Mouse (Mus musculus): ENCODE data around the gene Tspan5.

DNA sequence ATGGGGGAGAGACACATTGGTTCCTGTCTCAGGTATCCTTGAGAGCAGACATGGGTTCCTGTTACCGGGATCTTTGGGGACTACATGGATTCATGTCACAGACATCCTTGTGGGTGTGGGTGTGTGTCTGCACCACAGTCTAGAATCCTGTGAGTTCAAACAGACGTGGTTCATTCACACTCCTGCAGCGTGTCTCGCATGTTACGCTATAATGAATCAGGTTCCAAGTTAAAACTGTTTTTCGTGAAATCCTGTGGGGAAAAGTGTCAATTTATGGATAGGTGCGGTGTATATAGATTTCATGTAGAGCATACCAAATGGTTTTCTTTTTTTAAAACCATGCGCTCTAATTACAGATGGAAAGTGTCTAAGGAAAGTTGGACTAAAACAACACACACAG, 52.5 kb downstream of the Tspan5 start:
- TF ChIP-seq CTCF (IDR thresholded peaks at IDR 0.05; ENCODE audit: extremely low read depth, insufficient read depth, low read length) (no peak), POLR2A (IDR thresholded peaks at IDR 0.05; ENCODE audit: extremely low read depth, insufficient read depth, low read length) (no peak)

Data from cortical plate, adult 2 months (tissue).